Mouse (Mus musculus) erythroblast, embryonic 14.5 days (primary cell): ENCODE measurements around the gene Ggcx.

Experiments
- GATA1 ChIP-seq: IDR thresholded peaks from 2 replicates; pipeline ENCODE4 v1.6.1; 2012; ENCODE audit warnings: low read length, inconsistent platforms, mixed read lengths
- TAL1 ChIP-seq: IDR thresholded peaks from 3 replicates; pipeline ENCODE4 v1.6.1; 2012; ENCODE audit warnings: low read length, inconsistent platforms, mixed read lengths

GRCm38 (mm10) chr6:72364985-72365384, 49.1 kb upstream of the Ggcx start:
- TF ChIP-seq GATA1 (no peak), TAL1 (no peak)
